Mouse (Mus musculus): ENCODE data around the gene Cpb2. TPM values are rescaled to one million over a fixed set of nuclear protein-coding genes. Genes with fewer than 3 reads are reported as not detected.

Cpb2 gene
- total and polyA plus RNA-seq, 3 experiments, result not detected

DNA sequence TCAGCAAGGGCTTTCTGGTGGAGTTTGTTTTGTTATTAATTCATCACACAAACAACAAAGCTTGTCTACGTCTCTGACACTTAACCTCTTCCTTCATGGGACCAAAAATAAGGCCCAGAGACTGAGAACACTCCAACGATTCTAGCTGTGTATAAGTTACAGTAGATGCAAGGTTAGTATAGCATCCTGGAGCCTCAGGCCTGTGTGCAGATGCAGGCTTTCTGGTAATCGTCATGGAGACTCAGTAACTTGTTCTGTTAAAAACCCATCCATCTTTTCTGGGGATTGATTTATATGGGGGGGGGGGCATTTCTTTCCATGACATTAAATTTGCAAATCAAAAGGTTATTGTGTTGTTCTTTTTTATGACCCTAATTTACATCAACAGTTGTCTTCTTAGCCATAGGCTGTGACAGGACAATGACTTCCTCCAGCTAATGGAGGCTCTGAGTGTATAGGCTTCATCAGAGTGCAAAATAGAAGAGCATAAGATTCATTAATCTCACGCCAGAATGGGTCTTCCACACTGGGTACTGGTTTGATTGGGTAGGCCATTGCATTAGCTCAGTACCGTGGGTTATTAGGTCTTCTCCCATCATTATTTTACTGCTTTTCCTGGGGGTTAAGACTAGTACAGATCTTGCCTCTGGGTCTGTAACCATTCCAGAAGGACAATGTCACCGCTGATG is 36.6 kb upstream of the Cpb2 start:
- Histone ChIP-seq H3K4me3 (ENCODE audit: low read depth, low read length) (no peak overlapping the region), H3K9me3 (replicated peaks) (no peaks in the 10 kb centered on the region), H3K4me1 (ENCODE audit: insufficient read depth, low read depth, low read length) (no peaks in the 10 kb centered on the region), H3K36me3 (replicated peaks) (no peaks in the 10 kb centered on the region), H3K27me3 (ENCODE audit: insufficient read depth, low read length) (no peaks in the 10 kb centered on the region)
- DNase-seq (ENCODE audit: low spot score) (no peak), ATAC-seq (ENCODE audit: extremely low read depth, insufficient number of reproducible peaks, low FRiP score, poor library complexity, severe bottlenecking) (no peak)
- TF ChIP-seq CTCF (IDR thresholded peaks at IDR 0.05; ENCODE audit: low read depth, low read length) (no peak), TAL1 (conservative IDR thresholded peaks at IDR 0.05; ENCODE audit: low read depth, low read length) (no peak), POLR2AphosphoS5 (IDR thresholded peaks at IDR 0.05; ENCODE audit: insufficient replicate concordance, low read depth, low read length) (no peak), GATA2 (IDR thresholded peaks at IDR 0.05; ENCODE audit: borderline replicate concordance, low read depth, low read length) (no peak), GATA1 (IDR thresholded peaks at IDR 0.05; ENCODE audit: borderline replicate concordance, low read length) (no peak)

DNA sequence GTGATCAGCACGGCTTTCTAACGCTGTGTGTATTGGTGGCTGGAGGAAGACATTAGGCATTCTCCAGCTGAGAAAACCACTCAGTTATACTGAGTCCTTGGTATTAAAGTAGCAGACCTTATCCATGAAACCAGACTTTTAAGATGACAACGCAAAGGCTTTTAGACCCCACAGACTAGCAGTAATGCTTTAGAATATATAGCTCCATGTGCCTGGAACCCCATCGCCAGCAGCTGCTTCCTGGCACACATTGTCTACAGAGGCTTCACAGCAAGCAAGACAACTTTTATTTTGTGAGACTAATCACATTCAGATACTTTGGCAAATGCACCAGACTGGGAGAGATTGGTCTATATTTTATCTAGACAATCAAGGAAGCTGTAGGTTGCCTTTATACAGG is 35.8 kb upstream of the Cpb2 start:
- no peak for TF ChIP-seq CTCF (IDR thresholded peaks at IDR 0.05; ENCODE audit: low read depth, low read length)
- TF ChIP-seq POLR2AphosphoS5 (IDR thresholded peaks at IDR 0.05; ENCODE audit: insufficient replicate concordance, low read depth, low read length), result no peak
- no peak for TF ChIP-seq TAL1 (conservative IDR thresholded peaks at IDR 0.05; ENCODE audit: low read depth, low read length)
- no peak for TF ChIP-seq GATA2 (IDR thresholded peaks at IDR 0.05; ENCODE audit: borderline replicate concordance, low read depth, low read length)
- TF ChIP-seq GATA1 (IDR thresholded peaks at IDR 0.05; ENCODE audit: borderline replicate concordance, low read length), result no peak
- Histone ChIP-seq H3K9me3 (replicated peaks) (no peaks in the 10 kb centered on the region), H3K4me1 (ENCODE audit: insufficient read depth, low read depth, low read length) (no peaks in the 10 kb centered on the region), H3K36me3 (replicated peaks) (no peaks in the 10 kb centered on the region), H3K4me3 (ENCODE audit: low read depth, low read length) (no peak overlapping the region), H3K27me3 (ENCODE audit: insufficient read depth, low read length) (no peaks in the 10 kb centered on the region)
- no peak for DNase-seq (ENCODE audit: low spot score)
- no peak for ATAC-seq (ENCODE audit: extremely low read depth, insufficient number of reproducible peaks, low FRiP score, poor library complexity, severe bottlenecking)

DNA sequence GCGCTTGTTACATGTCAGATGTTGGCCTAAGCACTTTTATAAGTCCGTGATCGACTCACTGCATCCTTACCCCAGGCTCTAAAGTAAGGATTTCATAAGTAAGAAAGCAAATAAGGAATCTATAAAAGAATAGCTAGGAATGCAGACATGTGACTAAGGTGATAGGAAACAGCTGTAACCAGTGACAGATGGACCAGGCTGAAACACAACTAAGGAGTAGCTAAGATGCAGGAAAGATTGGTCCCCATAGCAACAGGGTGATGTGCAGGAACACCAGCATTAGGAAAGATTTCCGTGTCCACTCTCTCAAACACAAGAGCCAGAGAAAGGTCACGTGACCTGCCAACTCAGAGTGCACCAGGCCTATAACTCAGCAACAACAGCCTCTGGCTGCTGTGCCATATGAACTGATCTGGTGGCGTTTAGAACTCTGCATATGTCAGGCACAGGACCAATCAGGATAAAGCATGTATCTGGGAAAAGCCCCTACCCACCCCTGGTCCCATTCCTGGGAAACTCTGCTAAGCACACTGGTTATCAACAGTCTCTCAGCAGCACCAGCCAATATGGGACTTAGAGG is 33.4 kb upstream of the Cpb2 start:
- Histone ChIP-seq H3K36me3 (replicated peaks) (no peaks in the 10 kb centered on the region), H3K27me3 (ENCODE audit: insufficient read depth, low read length) (no peaks in the 10 kb centered on the region), H3K4me1 (ENCODE audit: insufficient read depth, low read depth, low read length) (no peaks in the 10 kb centered on the region), H3K4me3 (ENCODE audit: low read depth, low read length) (no peak overlapping the region), H3K9me3 (replicated peaks) (no peaks in the 10 kb centered on the region)
- ATAC-seq (ENCODE audit: extremely low read depth, insufficient number of reproducible peaks, low FRiP score, poor library complexity, severe bottlenecking) (no peak), DNase-seq (ENCODE audit: low spot score) (no peak)
- TF ChIP-seq GATA1 (IDR thresholded peaks at IDR 0.05; ENCODE audit: borderline replicate concordance, low read length), result no peak
- no peak for TF ChIP-seq TAL1 (conservative IDR thresholded peaks at IDR 0.05; ENCODE audit: low read depth, low read length)
- TF ChIP-seq CTCF (IDR thresholded peaks at IDR 0.05; ENCODE audit: low read depth, low read length), result no peak
- TF ChIP-seq GATA2 (IDR thresholded peaks at IDR 0.05; ENCODE audit: borderline replicate concordance, low read depth, low read length), result no peak
- TF ChIP-seq POLR2AphosphoS5 (IDR thresholded peaks at IDR 0.05; ENCODE audit: insufficient replicate concordance, low read depth, low read length), result no peak

DNA sequence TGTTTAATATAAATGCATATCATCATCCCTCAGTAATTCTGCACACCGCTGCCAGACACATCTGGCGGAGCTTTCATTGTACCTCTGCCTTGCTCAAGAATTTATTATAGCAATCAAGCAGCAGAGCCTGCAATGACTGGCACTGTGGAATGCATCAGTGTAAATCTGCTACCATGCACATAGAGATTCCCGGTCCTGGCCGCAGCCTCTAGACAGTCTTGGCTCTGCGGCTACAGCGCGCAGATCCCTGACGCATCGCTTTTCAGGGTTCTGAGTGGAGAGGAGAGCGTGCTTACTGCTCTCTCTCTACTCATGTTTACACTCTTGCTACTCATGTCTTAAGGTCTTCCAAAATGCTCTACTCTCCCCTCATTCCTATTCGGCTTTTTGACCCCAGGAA is 28.3 kb upstream of the Cpb2 start:
- no peaks in the 10 kb centered on the region for H3K27me3 ChIP-seq (ENCODE audit: insufficient read depth, low read length)
- DNase-seq (ENCODE audit: low spot score) (no peak), ATAC-seq (ENCODE audit: extremely low read depth, insufficient number of reproducible peaks, low FRiP score, poor library complexity, severe bottlenecking) (no peak)
- H3K4me3 ChIP-seq (ENCODE audit: low read depth, low read length), result no peak overlapping the region
- H3K9me3 ChIP-seq (replicated peaks), result no peaks in the 10 kb centered on the region
- no peaks in the 10 kb centered on the region for H3K4me1 ChIP-seq (ENCODE audit: insufficient read depth, low read depth, low read length)
- no peaks in the 10 kb centered on the region for H3K36me3 ChIP-seq (replicated peaks)
- no peak for TF ChIP-seq GATA2 (IDR thresholded peaks at IDR 0.05; ENCODE audit: borderline replicate concordance, low read depth, low read length)
- no peak for TF ChIP-seq POLR2AphosphoS5 (IDR thresholded peaks at IDR 0.05; ENCODE audit: insufficient replicate concordance, low read depth, low read length)
- no peak for TF ChIP-seq GATA1 (IDR thresholded peaks at IDR 0.05; ENCODE audit: borderline replicate concordance, low read length)
- TF ChIP-seq CTCF (IDR thresholded peaks at IDR 0.05; ENCODE audit: low read depth, low read length), result no peak
- no peak for TF ChIP-seq TAL1 (conservative IDR thresholded peaks at IDR 0.05; ENCODE audit: low read depth, low read length)

DNA sequence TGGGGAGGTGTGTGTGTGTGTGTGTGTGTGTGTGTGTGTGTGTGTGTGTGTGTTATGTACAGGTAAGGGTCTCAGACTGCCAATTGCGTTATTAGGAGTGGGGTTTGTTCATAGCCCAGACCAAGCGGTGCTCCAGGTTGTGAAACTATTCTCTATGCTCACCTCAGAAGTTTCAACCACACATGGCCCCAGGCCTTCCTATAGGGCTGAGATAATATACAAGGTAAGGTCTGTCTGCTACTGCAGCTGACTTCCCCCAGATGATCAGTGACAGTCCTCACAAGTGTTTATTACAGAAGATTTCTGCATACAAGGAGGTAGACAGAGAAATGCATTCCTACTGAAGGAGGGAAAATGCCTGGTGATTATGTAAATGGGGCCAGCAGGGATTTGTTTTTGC is 23.2 kb upstream of the Cpb2 start:
- Histone ChIP-seq H3K27me3 (ENCODE audit: insufficient read depth, low read length) (no peaks in the 10 kb centered on the region), H3K4me1 (ENCODE audit: insufficient read depth, low read depth, low read length) (no peaks in the 10 kb centered on the region), H3K36me3 (replicated peaks) (no peaks in the 10 kb centered on the region), H3K4me3 (ENCODE audit: low read depth, low read length) (no peak overlapping the region), H3K9me3 (replicated peaks) (no peaks in the 10 kb centered on the region)
- ATAC-seq (ENCODE audit: extremely low read depth, insufficient number of reproducible peaks, low FRiP score, poor library complexity, severe bottlenecking) (no peak), DNase-seq (ENCODE audit: low spot score) (no peak)
- TF ChIP-seq TAL1 (conservative IDR thresholded peaks at IDR 0.05; ENCODE audit: low read depth, low read length), result no peak
- TF ChIP-seq GATA2 (IDR thresholded peaks at IDR 0.05; ENCODE audit: borderline replicate concordance, low read depth, low read length), result no peak

DNA sequence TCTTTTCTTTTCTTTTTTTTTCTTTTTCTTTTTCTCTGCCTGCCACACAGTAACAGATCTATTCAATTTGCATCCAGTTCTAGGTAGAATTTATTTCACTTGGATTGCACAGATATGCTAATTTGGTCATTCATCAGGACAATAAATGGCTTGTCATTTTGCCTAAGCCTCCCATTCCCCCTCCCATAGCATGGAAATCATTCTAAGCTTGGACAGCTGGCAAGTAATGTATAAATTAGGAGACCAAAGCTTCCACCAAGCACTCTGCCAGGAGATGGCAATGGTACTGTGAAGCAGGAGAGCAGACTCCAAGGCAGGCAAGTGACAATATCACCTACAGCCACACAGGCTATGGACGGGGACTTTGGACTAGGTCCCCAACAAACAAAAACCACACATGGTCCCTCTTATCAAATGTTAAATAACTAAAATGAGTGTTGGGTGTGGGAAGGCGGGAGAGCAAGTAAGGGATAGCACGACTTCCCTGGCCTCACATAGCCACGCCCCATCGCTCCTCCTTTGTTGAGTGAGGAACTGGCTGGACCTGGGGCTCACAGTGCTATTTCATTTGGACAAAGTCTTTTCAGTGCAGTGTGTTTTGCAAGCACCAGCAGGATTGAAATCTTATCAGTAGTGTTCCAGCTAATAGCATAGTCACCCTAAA is 22.7 kb upstream of the Cpb2 start:
- Histone ChIP-seq H3K4me1 (ENCODE audit: insufficient read depth, low read depth, low read length) (no peaks in the 10 kb centered on the region), H3K27me3 (ENCODE audit: insufficient read depth, low read length) (no peaks in the 10 kb centered on the region), H3K36me3 (replicated peaks) (no peaks in the 10 kb centered on the region), H3K9me3 (replicated peaks) (no peaks in the 10 kb centered on the region), H3K4me3 (ENCODE audit: low read depth, low read length) (no peak overlapping the region)
- TF ChIP-seq TAL1 (conservative IDR thresholded peaks at IDR 0.05; ENCODE audit: low read depth, low read length) (no peak), GATA2 (IDR thresholded peaks at IDR 0.05; ENCODE audit: borderline replicate concordance, low read depth, low read length) (no peak), POLR2AphosphoS5 (IDR thresholded peaks at IDR 0.05; ENCODE audit: insufficient replicate concordance, low read depth, low read length) (no peak), CTCF (IDR thresholded peaks at IDR 0.05; ENCODE audit: low read depth, low read length) (no peak)
- no peak for ATAC-seq (ENCODE audit: extremely low read depth, insufficient number of reproducible peaks, low FRiP score, poor library complexity, severe bottlenecking)
- DNase-seq (ENCODE audit: low spot score), result no peak
